In genomic region chr12:8499871-8500596, GRCm38 (mm10) we compare ENCODE assay signal across 8 mouse cellular contexts. TPM values are rescaled to one million over a fixed set of nuclear protein-coding genes. Genes with fewer than 3 reads are reported as not detected.
DNase-seq lines count a peak whose midpoint lies in the region; ATAC-seq and TF ChIP-seq lines count a peak whose summit lies in the region.

Rhob (minus strand) TSS chr12:8500009.

- TF ChIP-seq POLR2A in lung, adult 2 months (IDR thresholded peaks at IDR 0.05; ENCODE audit: borderline replicate concordance, extremely low read depth, low read depth, low read length), result peak; percentile 99

- H3K36me3 ChIP-seq in forebrain, embryonic 15.5 days, result no peaks in the 10 kb centered on the region

- TF ChIP-seq CTCF in lung, adult 2 months (IDR thresholded peaks at IDR 0.05; ENCODE audit: insufficient read depth, low read length), result no peak

- H3K9ac ChIP-seq in forebrain, embryonic 15.5 days (replicated peaks), result peak within 1 kb of the TSS; percentile 98

- H3K27ac ChIP-seq in forebrain, embryonic 15.5 days (replicated peaks), result peak within 1 kb of the TSS; percentile 100

- peak within 1 kb of the TSS; percentile 89 for H3K4me3 ChIP-seq in forebrain, embryonic 15.5 days
- H3K4me3 ChIP-seq in lung, adult 2 months (replicated peaks; ENCODE audit: extremely low read depth, low read depth, low read length), result peak within 1 kb of the TSS; percentile 94

- peak; percentile 95 for DNase-seq in ES-CJ7 (ENCODE audit: low read depth, low spot score)
- peak; percentile 95 for DNase-seq in cerebellum, adult 11 months
- DNase-seq in heart, postnatal 25 days (ENCODE audit: low spot score), result peak; percentile 99
- DNase-seq in layer of hippocampus, adult 18-20 months (ENCODE audit: low spot score in 2 of 2), result peak; percentile 99
- DNase-seq in lung, adult 2 months, result peak; percentile 97
- DNase-seq in thymus, adult 18-20 months, result peak; percentile 64 to 71

- H3K9me3 ChIP-seq in forebrain, embryonic 15.5 days, result no peaks in the 10 kb centered on the region

- H3K4me1 ChIP-seq in forebrain, embryonic 15.5 days, result peaks cover 37% of the 10 kb centered on the region
- peaks cover 17% of the 10 kb centered on the region for H3K4me1 ChIP-seq in lung, adult 2 months (ENCODE audit: control insufficient read depth, insufficient read depth, low read length)

- WGBS in forebrain, embryonic 15.5 days, result under 1% methylated on average over 56 of the region's 56 CpGs
- WGBS in lung, adult 2 months, result under 1% methylated on average over 56 of the region's 56 CpGs

- H3K4me2 ChIP-seq in forebrain, embryonic 15.5 days (replicated peaks), result peak within 1 kb of the TSS; percentile 83

- H3K27me3 ChIP-seq in forebrain, embryonic 15.5 days, result no peaks in the 10 kb centered on the region

- peak; percentile 97 for ATAC-seq in forebrain, embryonic 15.5 days (replicated peaks)
- ATAC-seq in neutrophil, adult 5-6 weeks (ENCODE audit: extremely low read depth, insufficient number of reproducible peaks, low FRiP score, poor library complexity, severe bottlenecking), result peak; percentile 84

- intact Hi-C loops in heart, postnatal 25 days (cut with DNase I), result no loop called here

RNA-seq across cellular contexts. Expression of gene Rhob, which starts in this region (rescaled TPM):
- 73.8 and 77.6 TPM in 2 replicates for polyA plus RNA-seq in forebrain, embryonic 15.5 days (2015; fragmentation: Nextera tagmentation; extraction: Ambion mirVana)
- 100 to 1,000 TPM; 149 to 156 TPM for total RNA-seq in heart, postnatal 25 days (2021)
- 100 to 1,000 TPM; 360 to 385 TPM for total RNA-seq in layer of hippocampus, adult 18-20 months (2021)
- 324 and 526 TPM in 2 replicates for polyA plus RNA-seq in lung, adult 2 months (2012; rRNA removed)
- 165 TPM in 2 replicates for total RNA-seq in neutrophil, adult 5-6 weeks (2017)

Comparison
In these comparisons a context has a peak if more than half of its experiments do, and no peak if none do; other contexts are left out.
1. Peak in every context shown above with its lines: DNase-seq, ATAC-seq, H3K4me3 ChIP-seq and H3K27ac ChIP-seq.